Mouse (Mus musculus): ENCODE results near the gene Gm19684.

GRCm38 (mm10) chr17:36083266-36083869 lies 38.1 kb upstream of the Gm19684 start:
- TF ChIP-seq POLR2A (IDR thresholded peaks at IDR 0.05; ENCODE audit: insufficient read depth, low read depth, low read length) (no peak), CTCF (IDR thresholded peaks at IDR 0.05; ENCODE audit: insufficient read depth, low read depth, low read length) (no peak)

All from olfactory bulb, adult 2 months (tissue).